In genomic region chr2:167330581-167330980, GRCm38 (mm10) we compare ENCODE assay signal across 17 mouse cellular contexts. TPM values are rescaled to one million over a fixed set of nuclear protein-coding genes. Genes with fewer than 3 reads are reported as not detected.
DNase-seq lines count a peak whose midpoint lies in the region; ATAC-seq and TF ChIP-seq lines count a peak whose summit lies in the region.
"Had no signal": no experiment of that assay in that cellular context is flagged by ENCODE, and none has a peak within 500 bp of the region (broad histone marks: within the 10 kb centered on the region; RNA-seq: fewer than 3 reads in every experiment).

No protein-coding gene starts in this region.

- H3K9ac ChIP-seq in liver, adult 2 months (ENCODE audit: low read depth, low read length), result peak overlapping the region; percentile 3; the same call in 1 of the 2 replicates
- H3K9ac ChIP-seq in liver, embryonic 12.5 days, result no peak overlapping the region
- H3K9ac ChIP-seq in limb, embryonic 15.5 days, result no peak overlapping the region
- H3K9ac ChIP-seq: heart, embryonic 12.5 days had no signal

- no peak for TF ChIP-seq CTCF in gastrocnemius, adult 2 months (IDR thresholded peaks at IDR 0.05)
- no peak for TF ChIP-seq CTCF in liver, adult 2 months (IDR thresholded peaks at IDR 0.05; ENCODE audit: low read depth, low read length)
- TF ChIP-seq CTCF in cerebellum, adult 2 months (IDR thresholded peaks at IDR 0.05; ENCODE audit: borderline replicate concordance, insufficient read depth, low read depth, low read length), result no peak

- ATAC-seq in liver, embryonic 12.5 days, result no peak
- no peak for ATAC-seq in limb, embryonic 15.5 days (ENCODE audit: insufficient number of reproducible peaks, low FRiP score, low TSS enrichment, low read depth)
- ATAC-seq: forebrain, embryonic 14.5 days had no signal

- DNase-seq in gastrocnemius, adult 2 months, result peak; percentile 77
- DNase-seq in gastrocnemius, postnatal 36 days, result no peak
- no peak for DNase-seq in liver, adult 2 months (ENCODE audit: extremely low read depth, low read depth, low spot score)
- DNase-seq in cerebellum, adult 2 months, result peak; percentile 73 to 79
- DNase-seq in heart, postnatal 10 days, result no peak
- DNase-seq in right cerebral cortex, postnatal 10 days (ENCODE audit: low spot score in 2 of 2), result no peak
- DNase-seq: kidney, adult 11 months; kidney, postnatal 14 days; lung, adult 18-20 months; midbrain, embryonic 14.5 days; retina, postnatal 1 day; spleen, adult 18-20 months had no signal

- no peak for TF ChIP-seq POLR2A in liver, adult 2 months (IDR thresholded peaks at IDR 0.05; ENCODE audit: extremely low read depth, insufficient read depth, low read length)
- no peak for TF ChIP-seq POLR2A in cerebellum, adult 2 months (IDR thresholded peaks at IDR 0.05; ENCODE audit: borderline replicate concordance, insufficient read depth, low read length)

- H3K36me3 ChIP-seq in liver, adult 2 months (ENCODE audit: control insufficient read depth, insufficient read depth, low read length), result no peaks in the 10 kb centered on the region
- no peaks in the 10 kb centered on the region for H3K36me3 ChIP-seq in liver, embryonic 12.5 days
- H3K36me3 ChIP-seq in limb, embryonic 15.5 days, result no peaks in the 10 kb centered on the region
- H3K36me3 ChIP-seq: heart, embryonic 12.5 days had no signal

- H3K4me2 ChIP-seq in liver, embryonic 12.5 days, result no peak overlapping the region
- H3K4me2 ChIP-seq in limb, embryonic 15.5 days, result no peak overlapping the region
- H3K4me2 ChIP-seq: heart, embryonic 12.5 days had no signal

- peaks cover 68% of the 10 kb centered on the region for H3K4me1 ChIP-seq in liver, adult 2 months (ENCODE audit: control insufficient read depth, insufficient read depth, low read length)
- H3K4me1 ChIP-seq in liver, embryonic 12.5 days, result peaks cover 50% of the 10 kb centered on the region
- H3K4me1 ChIP-seq in cerebellum, adult 2 months (ENCODE audit: control insufficient read depth, insufficient read depth, low read length), result peaks cover 64% of the 10 kb centered on the region
- peaks cover 40% of the 10 kb centered on the region for H3K4me1 ChIP-seq in limb, embryonic 15.5 days

- H3K4me3 ChIP-seq in gastrocnemius, adult 2 months, result no peak overlapping the region
- H3K4me3 ChIP-seq in liver, adult 2 months (ENCODE audit: insufficient read depth, low read depth, low read length), result no peak overlapping the region
- no peak overlapping the region for H3K4me3 ChIP-seq in liver, embryonic 12.5 days
- H3K4me3 ChIP-seq in cerebellum, adult 2 months (replicated peaks; ENCODE audit: insufficient read depth, low read depth, low read length), result no peak overlapping the region
- H3K4me3 ChIP-seq in limb, embryonic 15.5 days, result no peak overlapping the region
- H3K4me3 ChIP-seq: heart, embryonic 12.5 days had no signal

- peaks cover 60% of the 10 kb centered on the region for H3K79me2 ChIP-seq in liver, adult 2 months (ENCODE audit: control insufficient read depth, insufficient read depth, low read length)

- no peaks in the 10 kb centered on the region for H3K27me3 ChIP-seq in liver, adult 2 months (ENCODE audit: control insufficient read depth, insufficient read depth, low read length)
- no peaks in the 10 kb centered on the region for H3K27me3 ChIP-seq in liver, embryonic 12.5 days (replicated peaks)
- no peaks in the 10 kb centered on the region for H3K27me3 ChIP-seq in cerebellum, adult 2 months (ENCODE audit: control insufficient read depth, insufficient read depth, low read length)
- no peaks in the 10 kb centered on the region for H3K27me3 ChIP-seq in limb, embryonic 15.5 days
- H3K27me3 ChIP-seq: heart, embryonic 12.5 days had no signal

- peak overlapping the region; percentile 86 for H3K27ac ChIP-seq in gastrocnemius, adult 2 months
- H3K27ac ChIP-seq in liver, adult 2 months (replicated peaks; ENCODE audit: insufficient read depth, low read depth, low read length), result peak overlapping the region; percentile 79
- no peak overlapping the region for H3K27ac ChIP-seq in liver, embryonic 12.5 days
- H3K27ac ChIP-seq in cerebellum, adult 2 months (ENCODE audit: insufficient read depth, low read length), result peak overlapping the region; percentile 41
- peak overlapping the region; percentile 27; the same call in 1 of the 2 replicates for H3K27ac ChIP-seq in limb, embryonic 15.5 days
- H3K27ac ChIP-seq: macrophage had no signal

- WGBS in liver, adult 2 months, result 62% methylated on average over 5 of the region's 5 CpGs
- 84% methylated on average over 5 of the region's 5 CpGs for WGBS in liver, embryonic 12.5 days (ENCODE audit: insufficient replicate concordance)
- 12% methylated on average over 5 of the region's 5 CpGs for WGBS in cerebellum, adult 2 months
- 79% methylated on average over 5 of the region's 5 CpGs for WGBS in limb, embryonic 15.5 days

- no peaks in the 10 kb centered on the region for H3K9me3 ChIP-seq in liver, embryonic 12.5 days (replicated peaks)
- no peaks in the 10 kb centered on the region for H3K9me3 ChIP-seq in limb, embryonic 15.5 days
- H3K9me3 ChIP-seq: heart, embryonic 12.5 days had no signal

- intact Hi-C loops in gastrocnemius, adult 2 months (cut with DNase I), result no loop called here
- intact Hi-C loops in gastrocnemius, postnatal 36 days (cut with DNase I), result no loop called here
- intact Hi-C loops in heart, postnatal 10 days (cut with DNase I), result no loop called here

RNA-seq across cellular contexts. Expression of gene B4galt5, which starts 18.4 kb away (rescaled TPM):
- total RNA-seq in gastrocnemius, adult 2 months (2021), result 10 to 100 TPM in 1 of 2 experiments, 1 to 10 TPM in 1; 7.8 to 10.6 TPM
- 1 to 10 TPM; 6.9 TPM for total RNA-seq in gastrocnemius, postnatal 36 days (2021)
- 8.1 and 17.7 TPM in 2 replicates for total RNA-seq in liver, adult 2 months (2014; rRNA removed)
- 14.9 and 15.7 TPM in 2 replicates for polyA plus RNA-seq in liver, adult 2 months (2012; rRNA removed)
- 8.1 and 9.9 TPM in 2 replicates for polyA plus RNA-seq in liver, embryonic 12.5 days (2016; fragmentation: Nextera tagmentation; extraction: Ambion mirVana)
- polyA plus RNA-seq in cerebellum, adult 2 months (2012; rRNA removed), result 53.5 and 59.4 TPM in 2 replicates
- polyA plus RNA-seq in limb, embryonic 15.5 days (2015; fragmentation: Nextera tagmentation; extraction: Ambion mirVana), result 11.2 and 14.8 TPM in 2 replicates
- total RNA-seq in heart, postnatal 10 days (2021), result 10 to 100 TPM; 21.2 to 23.5 TPM

Comparison
In these comparisons a context has a peak if more than half of its experiments do, and no peak if none do; other contexts are left out.
1. DNase-seq: peak in gastrocnemius, adult 2 months (single experiment) and cerebellum, adult 2 months (2 of 2); none in gastrocnemius, postnatal 36 days (0 of 2), liver, adult 2 months (single experiment), heart, postnatal 10 days (0 of 2) and right cerebral cortex, postnatal 10 days (0 of 2).